9 mouse cellular contexts compared by ENCODE assay signal in genomic region chr1:83407616-83408015, GRCm38 (mm10). TPM values are rescaled to one million over a fixed set of nuclear protein-coding genes. Genes with fewer than 3 reads are reported as not detected.
DNase-seq lines count a peak whose midpoint lies in the region; ATAC-seq and TF ChIP-seq lines count a peak whose summit lies in the region.
"Had no signal": no experiment of that assay in that cellular context is flagged by ENCODE, and none has a peak within 500 bp of the region (broad histone marks: within the 10 kb centered on the region; RNA-seq: fewer than 3 reads in every experiment).

No protein-coding gene starts in this region.

- no peak for TF ChIP-seq CTCF in cortical plate, adult 2 months (IDR thresholded peaks at IDR 0.05; ENCODE audit: extremely low read depth, insufficient read depth, low read length)

- H3K9me3 ChIP-seq in heart, embryonic 14.5 days (ENCODE audit: control insufficient read depth, low read length) = no peaks in the 10 kb centered on the region
- H3K9me3 ChIP-seq in hindbrain, embryonic 11.5 days (ENCODE audit: control insufficient read depth, low read length) = no peaks in the 10 kb centered on the region

- 3% methylated on average over 11 of the region's 11 CpGs for WGBS in heart, embryonic 14.5 days
- WGBS in hindbrain, embryonic 11.5 days = 2% methylated on average over 11 of the region's 11 CpGs

- peak overlapping the region; percentile 76 for H3K4me2 ChIP-seq in heart, embryonic 14.5 days (ENCODE audit: low read length)
- peak overlapping the region; percentile 46 for H3K4me2 ChIP-seq in hindbrain, embryonic 11.5 days (replicated peaks; ENCODE audit: low read depth, low read length)

- intact Hi-C loops in heart, postnatal 25 days (cut with DNase I) = loop anchor here (10.0 kb wide), 1 partner anchor 307 kb away; no protein-coding TSS in a partner anchor

- no peak for TF ChIP-seq POLR2A in cortical plate, adult 2 months (IDR thresholded peaks at IDR 0.05; ENCODE audit: extremely low read depth, insufficient read depth, low read length)

- peak overlapping the region; percentile 62 to 83 for H3K4me3 ChIP-seq in heart, embryonic 14.5 days (ENCODE audit: control insufficient read depth in 1 of 2, insufficient read depth in 1 of 2, low read depth in 1 of 2, low read length in 2 of 2)
- peak overlapping the region; percentile 74 for H3K4me3 ChIP-seq in cortical plate, adult 2 months (ENCODE audit: insufficient read depth, low read length)
- H3K4me3 ChIP-seq in hindbrain, embryonic 11.5 days (ENCODE audit: low read depth, low read length) = peak overlapping the region; percentile 40

- H3K36me3 ChIP-seq in heart, embryonic 14.5 days (ENCODE audit: control insufficient read depth, insufficient read depth, low read length) = no peaks in the 10 kb centered on the region
- no peaks in the 10 kb centered on the region for H3K36me3 ChIP-seq in hindbrain, embryonic 11.5 days (ENCODE audit: control insufficient read depth, insufficient read depth, low read length)

- peak overlapping the region; percentile 40 to 66 for H3K27ac ChIP-seq in heart, embryonic 14.5 days (replicated peaks in 1 of 2; ENCODE audit: control insufficient read depth in 1 of 2, insufficient read depth in 1 of 2, low read depth in 2 of 2, low read length in 2 of 2)
- H3K27ac ChIP-seq in cortical plate, adult 2 months (ENCODE audit: insufficient read depth, low read length) = peak overlapping the region; percentile 69
- H3K27ac ChIP-seq in hindbrain, embryonic 11.5 days (ENCODE audit: low read depth, low read length) = no peak overlapping the region

- H3K27me3 ChIP-seq in heart, embryonic 14.5 days (ENCODE audit: control insufficient read depth, insufficient read depth, low read length) = no peaks in the 10 kb centered on the region
- no peaks in the 10 kb centered on the region for H3K27me3 ChIP-seq in hindbrain, embryonic 11.5 days (ENCODE audit: control insufficient read depth, insufficient read depth, low read length)

- H3K4me1 ChIP-seq in heart, embryonic 14.5 days (ENCODE audit: control insufficient read depth in 2 of 2, insufficient read depth in 2 of 2, low read length in 2 of 2) = peaks cover 0 to 8% of the 10 kb centered on the region in 2 experiments; a peak in 1 of 4 replicates
- no peaks in the 10 kb centered on the region for H3K4me1 ChIP-seq in cortical plate, adult 2 months (ENCODE audit: control insufficient read depth, insufficient read depth, low read length)
- no peaks in the 10 kb centered on the region for H3K4me1 ChIP-seq in hindbrain, embryonic 11.5 days (replicated peaks; ENCODE audit: control insufficient read depth, insufficient read depth, low read length)

- no peak for DNase-seq in heart, postnatal 25 days (ENCODE audit: low spot score)
- no peak for DNase-seq in hindbrain, embryonic 11.5 days (ENCODE audit: low spot score)
- peak; percentile 5 for DNase-seq in mesoderm, embryonic 11.5 days (ENCODE audit: low read depth, low spot score)
- no peak for DNase-seq in adrenal gland, adult 18-20 months (ENCODE audit: low spot score in 2 of 2)
- no peak for DNase-seq in adipocyte (ENCODE audit: low spot score)
- no peak for DNase-seq in thymus, adult 18-20 months

- ATAC-seq in heart, embryonic 14.5 days (ENCODE audit: insufficient number of reproducible peaks, insufficient read depth, low FRiP score, low read depth) = peak; percentile 50; the same call in 1 of the 2 replicates
- peak; percentile 59; the same call in 1 of the 2 replicates for ATAC-seq in hindbrain, embryonic 11.5 days (ENCODE audit: low FRiP score)

- H3K9ac ChIP-seq in heart, embryonic 14.5 days (ENCODE audit: low read length) = peak overlapping the region; percentile 75
- H3K9ac ChIP-seq in hindbrain, embryonic 11.5 days (ENCODE audit: low read depth, low read length) = 0 out of 2 replicates have a peak overlapping the region, but pooled peaks have one; percentile 28

RNA-seq across cellular contexts. Expression of gene Sphkap, which starts 0.4 kb away (rescaled TPM):
- 14.6 and 15.4 TPM in 2 replicates for polyA plus RNA-seq in heart, embryonic 14.5 days (2014; fragmentation: Nextera tagmentation; extraction: Ambion mirVana)
- total RNA-seq in heart, postnatal 25 days (2021) = 1 to 10 TPM in 1 of 2 experiments, under 1 TPM in 1; 0.60 to 1.8 TPM
- polyA plus RNA-seq in cortical plate, adult 2 months (2012; rRNA removed) = 46.6 and 55.0 TPM in 2 replicates
- polyA plus RNA-seq in hindbrain, embryonic 11.5 days (2014; fragmentation: Nextera tagmentation; extraction: Ambion mirVana) = 1.2 TPM in 2 replicates
- total RNA-seq in adrenal gland, adult 18-20 months (2021) = 1 to 10 TPM; 8.2 to 8.6 TPM
- total RNA-seq: megakaryocyte progenitor cell, adult 5-6 weeks had no signal
